Mouse (Mus musculus) CD4-positive, CD25-positive, alpha-beta regulatory T cell, adult 9 weeks (primary cell): ENCODE data around the gene 3830417A13Rik. TPM values are rescaled to one million over a fixed set of nuclear protein-coding genes. Genes with fewer than 3 reads are reported as not detected.

Experiments
- polyA plus RNA-seq: library from polyadenylated mRNA; unstranded; fragments of 100-300 nt; shearing (Covaris generic); gene quantifications from one replicate; pipeline ENCODE4 v1.2.1, GENCODE M21; 2017

Gene 3830417A13Rik
- not detected for polyA plus RNA-seq

GRCm38 (mm10) chrX:64173248-64173647 lies at the start of gene 3830417A13Rik:
TSS of gene 3830417A13Rik (plus strand) at chrX:64173548.

GRCm38 (mm10) chrX:64152098-64152497 lies 21.2 kb upstream of the 3830417A13Rik start, which contains the start of gene Gm6760:
TSS of gene Gm6760 (minus strand) at chrX:64152198.

Other genes with a start within 250 kb of the 3830417A13Rik start
- gene Gm6760, start 21.4 kb upstream of the 3830417A13Rik start, polyA plus RNA-seq = not detected
- 0.04 TPM for gene Slitrk4, start 103.4 kb downstream of the 3830417A13Rik start, polyA plus RNA-seq